Mouse (Mus musculus) hindbrain, embryonic 15.5 days (tissue): ENCODE data around the gene 2310030G06Rik. TPM values are rescaled to one million over a fixed set of nuclear protein-coding genes. Genes with fewer than 3 reads are reported as not detected.

Source experiments
- ATAC-seq: fragments of 200-750 bp; cut with Nextera tagmentation; 2 replicates; pipeline ENCODE4 v1.8.0; 2017; ENCODE audit warnings: low read depth, moderate number of reproducible peaks, moderate TSS enrichment; ENCODE audit not compliant: low FRiP score
- H3K27ac ChIP-seq: fragments of 300-500 bp; sonication (generic); replicated peaks from 2 replicates; pipeline ENCODE4 v1.5.1; 2015; ENCODE audit warnings: mild to moderate bottlenecking, inconsistent platforms
- H3K27me3 ChIP-seq: fragments of 300-500 bp; sonication (generic); 2 replicates; pipeline ENCODE4 v1.6.1; 2015; ENCODE audit warnings: control low read depth, inconsistent platforms
- H3K36me3 ChIP-seq: fragments of 300-500 bp; sonication (generic); 2 replicates; pipeline ENCODE4 v1.6.1; 2015; ENCODE audit warnings: control low read depth, inconsistent platforms
- H3K4me1 ChIP-seq: fragments of 300-500 bp; sonication (generic); replicated peaks from 2 replicates; pipeline ENCODE4 v1.6.1; 2015; ENCODE audit warnings: control low read depth, inconsistent platforms
- H3K4me2 ChIP-seq: fragments of 300-500 bp; sonication (generic); 2 replicates; pipeline ENCODE4 v1.6.1; 2015; ENCODE audit warnings: moderate library complexity, mild to moderate bottlenecking, inconsistent platforms
- H3K4me3 ChIP-seq: fragments of 300-500 bp; sonication (generic); 2 replicates; pipeline ENCODE4 v1.5.1; 2015; ENCODE audit warnings: mild to moderate bottlenecking, inconsistent platforms
- H3K9ac ChIP-seq: fragments of 300-500 bp; sonication (generic); 2 replicates; pipeline ENCODE4 v1.6.1; 2015; ENCODE audit warnings: inconsistent platforms
- H3K9me3 ChIP-seq: fragments of 300-500 bp; sonication (generic); 2 replicates; pipeline ENCODE4 v1.6.1; 2016; ENCODE audit warnings: control low read depth, inconsistent platforms
- WGBS: fragments of 180-500 bp; shearing (Covaris S2); methylation state at CpG from one replicate; pipeline ENCODE4 v1.1.7; 2015; 5-methylcytosine and 5-hydroxymethylcytosine counted together
- polyA plus RNA-seq: library from polyadenylated mRNA; unstranded; fragments of >200 nt; fragmentation: Nextera tagmentation; extraction: Ambion mirVana; gene quantifications from 2 replicates; pipeline ENCODE4 v1.2.1, GENCODE M21; 2015

Gene 2310030G06Rik
- polyA plus RNA-seq, 1 experiment from 2014 or later = 2.0 TPM

GRCm38 (mm10) chr9:50761520-50762243, 15.3 kb upstream of the 2310030G06Rik start:
- H3K4me3 ChIP-seq = no peak overlapping the region
- H3K4me2 ChIP-seq = no peak overlapping the region
- H3K27ac ChIP-seq = no peak overlapping the region
- H3K9me3 ChIP-seq = no peaks in the 10 kb centered on the region
- H3K36me3 ChIP-seq = 0 out of 2 replicates have a peak, but pooled peaks cover 2% of the 10 kb centered on the region
- 65% methylated on average over 6 of the region's 6 CpGs for WGBS
- no peak overlapping the region for H3K9ac ChIP-seq
- H3K27me3 ChIP-seq = no peaks in the 10 kb centered on the region
- no peaks in the 10 kb centered on the region for H3K4me1 ChIP-seq
- no peak for ATAC-seq

- Histone ChIP-seq H3K9me3 (no peaks in the 10 kb centered on the region), H3K4me3 (no peak overlapping the region), H3K27ac (no peak overlapping the region), H3K4me1 (0 out of 2 replicates have a peak, but pooled peaks cover 6% of the 10 kb centered on the region), H3K36me3 (no peaks in the 10 kb centered on the region), H3K27me3 (no peaks in the 10 kb centered on the region), H3K9ac (no peak overlapping the region), H3K4me2 (no peak overlapping the region)
- no peak for ATAC-seq
- 42% methylated on average over 5 of the region's 5 CpGs for WGBS
Observed at GRCm38 (mm10) chr9:50756711-50757110, 10.4 kb upstream of the 2310030G06Rik start.

DNA sequence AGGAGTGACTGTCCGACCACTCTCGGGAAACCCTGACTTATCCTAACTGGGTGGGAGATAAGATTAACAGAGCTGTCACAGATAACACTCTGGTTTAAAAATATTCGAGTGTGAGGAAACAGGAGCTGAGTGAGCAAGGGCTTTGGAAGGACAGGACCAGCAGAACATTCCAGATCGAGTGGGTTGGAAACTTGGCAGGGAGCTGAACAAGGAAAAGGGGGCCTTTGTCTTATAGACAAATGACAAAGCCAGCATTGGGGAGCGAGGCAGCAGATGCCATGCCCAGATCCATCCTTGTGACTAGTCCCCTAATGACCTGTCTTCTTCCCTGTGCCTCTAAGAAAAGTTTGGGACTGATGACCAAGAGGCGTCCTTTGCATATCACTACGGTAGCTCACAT, 7.6 kb upstream of the 2310030G06Rik start:
- Histone ChIP-seq H3K36me3 (no peaks in the 10 kb centered on the region), H3K27ac (no peak overlapping the region), H3K4me1 (0 out of 2 replicates have a peak, but pooled peaks cover 6% of the 10 kb centered on the region), H3K9ac (no peak overlapping the region), H3K4me2 (no peak overlapping the region), H3K9me3 (no peaks in the 10 kb centered on the region), H3K4me3 (no peak overlapping the region), H3K27me3 (no peaks in the 10 kb centered on the region)
- no peak for ATAC-seq
- WGBS = 65% methylated on average over 7 of the region's 7 CpGs

GRCm38 (mm10) chr9:50752784-50753615, 6.7 kb upstream of the 2310030G06Rik start:
- H3K4me2 ChIP-seq = no peak overlapping the region
- 72% methylated on average over 17 of the region's 17 CpGs for WGBS
- 0 out of 2 replicates have a peak, but pooled peaks cover 6% of the 10 kb centered on the region for H3K4me1 ChIP-seq
- no peak overlapping the region for H3K27ac ChIP-seq
- no peak overlapping the region for H3K9ac ChIP-seq
- no peak for ATAC-seq
- H3K27me3 ChIP-seq = no peaks in the 10 kb centered on the region
- no peaks in the 10 kb centered on the region for H3K36me3 ChIP-seq
- no peak overlapping the region; the same call in 1 of the 2 replicates for H3K4me3 ChIP-seq
- no peaks in the 10 kb centered on the region for H3K9me3 ChIP-seq

DNA sequence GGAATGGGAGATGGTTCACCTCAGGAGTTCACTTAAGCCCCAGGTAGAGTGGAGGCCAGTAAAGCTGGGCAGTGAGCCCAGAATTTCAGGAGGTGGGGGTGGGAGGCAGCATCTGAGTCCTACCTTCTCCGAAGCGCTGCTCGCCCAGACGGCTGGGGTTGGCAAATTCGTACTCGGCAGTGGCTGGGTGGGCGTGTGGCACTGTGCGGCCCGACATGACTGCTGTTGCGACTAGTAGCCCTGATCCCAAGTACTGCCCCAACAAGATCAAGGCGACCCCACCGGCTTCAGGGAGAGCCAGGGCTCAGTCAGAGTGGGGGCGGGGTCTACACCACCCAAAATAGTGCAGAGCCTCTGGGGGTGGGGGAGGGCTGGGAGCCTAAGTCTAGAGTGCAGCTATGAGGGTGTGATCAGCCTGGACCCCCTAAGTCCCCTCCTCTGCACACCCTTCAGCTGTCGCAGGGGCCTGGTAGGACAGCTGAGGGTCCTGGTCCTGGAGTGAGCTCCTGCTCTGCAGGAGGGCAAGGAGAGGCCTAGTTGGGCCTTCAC, 5.8 kb upstream of the 2310030G06Rik start, which contains the start of gene Hspb2:
Hspb2 (minus strand) TSS at position 301 of the 549 bp plus-strand sequence.
- Histone ChIP-seq H3K36me3 (no peaks in the 10 kb centered on the region), H3K4me2 (no peak within 1 kb of the TSS), H3K27me3 (no peaks in the 10 kb centered on the region), H3K9ac (no peak within 1 kb of the TSS), H3K9me3 (no peaks in the 10 kb centered on the region), H3K4me3 (no peak within 1 kb of the TSS; the same call in 1 of the 2 replicates), H3K27ac (no peak within 1 kb of the TSS), H3K4me1 (0 out of 2 replicates have a peak, but pooled peaks cover 6% of the 10 kb centered on the region)
- ATAC-seq = no peak
- 76% methylated on average over 14 of the region's 14 CpGs for WGBS

DNA sequence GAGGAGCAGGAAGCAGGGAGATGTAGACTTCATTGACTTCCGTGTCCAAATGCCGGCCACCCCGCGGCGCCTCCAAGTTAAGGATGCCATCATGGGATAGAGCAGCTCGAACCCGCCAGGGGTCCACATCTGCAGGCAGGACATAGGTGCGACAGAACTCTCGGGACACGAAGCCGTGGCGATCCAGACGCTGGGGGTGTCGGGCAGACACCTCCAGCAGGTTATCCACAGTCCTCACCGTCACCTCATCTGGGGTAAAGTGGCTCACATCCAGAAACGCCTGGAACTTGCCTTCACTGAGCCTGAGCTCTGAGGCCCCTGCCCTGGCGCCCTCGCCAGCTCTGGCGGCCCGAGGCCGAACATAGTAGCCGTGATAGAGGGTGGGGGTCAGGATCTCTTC, 5.0 kb upstream of the 2310030G06Rik start, which contains the start of gene Cryab:
Cryab (plus strand) TSS at position 3 of the 400 bp plus-strand sequence.
- WGBS = 72% methylated on average over 22 of the region's 22 CpGs
- no peaks in the 10 kb centered on the region for H3K27me3 ChIP-seq
- no peak for ATAC-seq
- no peak within 1 kb of the TSS for H3K27ac ChIP-seq
- no peaks in the 10 kb centered on the region for H3K9me3 ChIP-seq
- no peak within 1 kb of the TSS for H3K9ac ChIP-seq
- H3K4me3 ChIP-seq = no peak within 1 kb of the TSS
- H3K36me3 ChIP-seq = no peaks in the 10 kb centered on the region
- H3K4me2 ChIP-seq = no peak within 1 kb of the TSS
- peaks cover 8% of the 10 kb centered on the region; the same call in 1 of the 2 replicates for H3K4me1 ChIP-seq

DNA sequence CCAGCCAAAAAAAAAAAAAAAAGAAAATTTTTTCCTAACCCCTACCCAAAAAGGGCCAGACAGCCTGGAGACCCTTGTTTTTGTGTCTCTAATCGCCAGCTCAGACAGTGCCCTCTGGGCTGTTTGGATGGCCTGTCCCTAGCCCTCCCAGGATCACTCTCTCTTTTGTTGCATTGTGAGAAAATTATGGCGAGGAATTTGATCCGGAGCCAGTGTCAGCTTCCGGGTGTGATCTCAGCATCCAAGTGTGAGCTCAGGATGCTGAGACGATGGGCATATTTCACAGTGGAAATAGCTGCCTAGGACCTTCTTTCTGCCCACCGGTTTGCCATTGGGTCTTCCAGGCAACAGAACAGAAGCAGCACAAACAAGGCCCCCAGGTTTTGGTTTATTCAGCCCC, 4.4 kb upstream of the 2310030G06Rik start:
- ATAC-seq = no peak
- H3K36me3 ChIP-seq = no peaks in the 10 kb centered on the region
- peaks cover 11% of the 10 kb centered on the region; the same call in 1 of the 2 replicates for H3K4me1 ChIP-seq
- H3K27ac ChIP-seq = no peak overlapping the region
- H3K4me2 ChIP-seq = no peak overlapping the region
- WGBS = 66% methylated on average over 6 of the region's 6 CpGs
- H3K9ac ChIP-seq = no peak overlapping the region
- no peaks in the 10 kb centered on the region for H3K9me3 ChIP-seq
- H3K4me3 ChIP-seq = no peak overlapping the region
- H3K27me3 ChIP-seq = 0 out of 2 replicates have a peak, but pooled peaks cover 3% of the 10 kb centered on the region

DNA sequence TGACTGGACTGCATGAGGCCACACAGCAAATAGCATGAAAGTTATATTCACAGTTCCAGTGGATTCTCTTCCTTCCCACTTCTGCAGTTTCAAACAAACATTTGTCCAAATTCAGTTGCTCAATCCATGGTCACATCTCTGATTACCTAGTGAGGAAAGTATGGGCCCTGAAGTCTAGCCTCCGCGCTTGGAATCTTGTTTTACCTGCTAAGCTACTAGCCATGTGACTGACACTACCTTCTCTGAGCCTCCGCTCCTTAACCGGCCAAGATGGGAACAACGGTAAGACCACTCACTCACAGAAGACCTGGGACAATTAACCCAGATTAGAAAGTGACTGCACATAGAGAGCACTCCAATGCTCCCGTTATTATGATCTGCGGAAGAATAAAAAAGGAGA, 530 bp downstream of the 2310030G06Rik start:
- Histone ChIP-seq H3K9ac (peak overlapping the region; percentile 29; the same call in 1 of the 2 replicates), H3K36me3 (no peaks in the 10 kb centered on the region), H3K9me3 (no peaks in the 10 kb centered on the region), H3K27me3 (0 out of 2 replicates have a peak, but pooled peaks cover 7% of the 10 kb centered on the region), H3K4me3 (peak overlapping the region; percentile 36), H3K27ac (no peak overlapping the region), H3K4me1 (peaks cover 5% of the 10 kb centered on the region; the same call in 1 of the 2 replicates), H3K4me2 (peak overlapping the region; percentile 64)
- WGBS = 17% methylated on average over 7 of the region's 7 CpGs
- no peak for ATAC-seq

GRCm38 (mm10) chr9:50742744-50743143, 3.6 kb downstream of the 2310030G06Rik start:
- peaks cover 7% of the 10 kb centered on the region; the same call in 1 of the 2 replicates for H3K27me3 ChIP-seq
- no peak for ATAC-seq
- peaks cover 17% of the 10 kb centered on the region for H3K4me1 ChIP-seq
- WGBS = 82% methylated on average over 2 of the region's 2 CpGs
- no peak overlapping the region for H3K27ac ChIP-seq
- H3K9me3 ChIP-seq = no peaks in the 10 kb centered on the region
- H3K4me2 ChIP-seq = no peak overlapping the region
- H3K9ac ChIP-seq = no peak overlapping the region
- no peaks in the 10 kb centered on the region for H3K36me3 ChIP-seq
- no peak overlapping the region for H3K4me3 ChIP-seq

- H3K4me3 ChIP-seq = no peak overlapping the region
- WGBS = 87% methylated on average over 3 of the region's 3 CpGs
- H3K4me1 ChIP-seq = peaks cover 17% of the 10 kb centered on the region
- H3K9me3 ChIP-seq = no peaks in the 10 kb centered on the region
- peaks cover 7% of the 10 kb centered on the region; the same call in 1 of the 2 replicates for H3K27me3 ChIP-seq
- no peaks in the 10 kb centered on the region for H3K36me3 ChIP-seq
- no peak overlapping the region for H3K9ac ChIP-seq
- H3K4me2 ChIP-seq = no peak overlapping the region
- no peak for ATAC-seq
- no peak overlapping the region for H3K27ac ChIP-seq
Observed at GRCm38 (mm10) chr9:50742261-50742660, 4.1 kb downstream of the 2310030G06Rik start.

DNA sequence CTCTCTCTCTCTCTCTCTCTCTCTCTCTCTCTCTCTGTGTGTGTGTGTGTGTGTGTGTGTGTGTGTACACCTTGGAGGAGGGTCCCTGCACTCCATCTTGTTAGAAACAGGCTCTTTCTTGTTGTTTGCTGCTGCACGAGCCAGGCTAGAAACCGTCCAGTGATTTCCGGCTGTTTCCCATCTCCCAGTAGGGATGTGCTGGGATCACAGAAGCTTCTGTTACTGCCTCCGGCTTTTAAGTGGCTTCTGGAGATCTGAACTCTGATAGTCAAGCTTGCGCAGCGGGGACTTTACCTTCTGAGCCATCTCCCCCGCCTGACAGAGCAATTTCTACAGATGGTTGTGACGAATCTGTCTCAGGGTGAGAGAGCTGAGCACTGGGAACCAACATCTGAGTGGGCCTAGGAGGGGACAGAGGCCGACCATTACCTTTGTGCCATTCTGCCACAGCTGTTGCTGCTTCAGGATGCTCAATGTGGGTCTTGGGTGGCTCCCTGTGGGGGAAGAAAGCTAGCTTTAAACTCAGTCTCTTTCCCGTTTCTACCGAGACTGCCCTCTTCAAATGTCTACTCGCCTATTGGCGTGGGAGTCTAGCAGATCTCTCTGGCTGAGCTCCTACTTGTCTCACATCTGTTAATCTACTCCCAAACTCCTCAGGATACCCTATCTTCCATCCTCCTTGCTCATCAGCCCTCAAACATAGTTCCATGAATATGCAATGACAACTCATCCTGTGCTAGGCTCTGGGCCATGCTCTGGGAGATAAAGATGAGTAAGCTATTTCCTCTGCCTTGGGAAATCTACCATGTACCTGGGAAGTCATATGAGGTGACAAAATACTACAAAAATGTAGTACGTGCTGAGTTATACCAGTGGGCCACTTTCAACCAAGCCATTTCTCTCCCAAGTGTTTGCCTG, 5.2 kb downstream of the 2310030G06Rik start:
- no peak for ATAC-seq
- H3K4me2 ChIP-seq = no peak overlapping the region
- no peak overlapping the region for H3K9ac ChIP-seq
- H3K4me1 ChIP-seq = peaks cover 13% of the 10 kb centered on the region
- H3K36me3 ChIP-seq = no peaks in the 10 kb centered on the region
- no peaks in the 10 kb centered on the region for H3K9me3 ChIP-seq
- no peak overlapping the region for H3K27ac ChIP-seq
- no peak overlapping the region for H3K4me3 ChIP-seq
- 90% methylated on average over 14 of the region's 14 CpGs for WGBS
- H3K27me3 ChIP-seq = peaks cover 7% of the 10 kb centered on the region; the same call in 1 of the 2 replicates
